Mouse (Mus musculus) megakaryocyte, embryonic 14.5 days (primary cell): ENCODE measurements around the gene Slc26a1.

Source experiments
- FLI1 ChIP-seq: IDR thresholded peaks from 2 replicates; pipeline ENCODE4 v1.6.1; 2012; ENCODE audit warnings: low read length, inconsistent platforms, mixed read lengths
- GATA1 ChIP-seq: IDR thresholded peaks from 3 replicates; pipeline ENCODE4 v1.6.1; 2012; ENCODE audit warnings: mixed read lengths, low read length, inconsistent platforms, borderline replicate concordance

GRCm38 (mm10) chr5:108655891-108656650 is 19.3 kb downstream of the Slc26a1 start:
- TF ChIP-seq GATA1, result no peak
- TF ChIP-seq FLI1, result no peak
